Mouse (Mus musculus) forebrain, embryonic 11.5 days (tissue): ENCODE measurements around the gene Exoc3l2. TPM values are rescaled to one million over a fixed set of nuclear protein-coding genes. Genes with fewer than 3 reads are reported as not detected.

Source experiments
- polyA plus RNA-seq: library from polyadenylated mRNA; unstranded; fragments of >200 nt; fragmentation: Nextera tagmentation; extraction: Ambion mirVana; gene quantifications from 2 replicates; pipeline ENCODE4 v1.2.1, GENCODE M21; 2014

Exoc3l2 gene
- polyA plus RNA-seq, 1 experiment from 2014 or later, result 1.4 TPM

Other genes with a start within 250 kb of the Exoc3l2 start
- gene Opa3, start 235.0 kb upstream of the Exoc3l2 start, polyA plus RNA-seq, result 54.1 and 59.8 TPM in 2 replicates
- 52.8 and 53.0 TPM in 2 replicates for gene Vasp, start 191.5 kb upstream of the Exoc3l2 start, polyA plus RNA-seq
- gene Ppm1n, start 183.3 kb upstream of the Exoc3l2 start, polyA plus RNA-seq, result 0.44 TPM in 1 of 2 replicates, not detected in the other
- gene Rtn2, start 180.7 kb upstream of the Exoc3l2 start, polyA plus RNA-seq, result 47.3 and 54.7 TPM in 2 replicates
- gene Fosb, start 153.3 kb upstream of the Exoc3l2 start, polyA plus RNA-seq, result not detected in 2 replicates
- gene Ercc1, start 118.6 kb upstream of the Exoc3l2 start, polyA plus RNA-seq, result 94.4 and 100 TPM in 2 replicates
- 23.2 and 24.0 TPM in 2 replicates for gene Cd3eap, start 103.8 kb upstream of the Exoc3l2 start, polyA plus RNA-seq
- 5.8 and 6.4 TPM in 2 replicates for gene Ppp1r13l, start 103.6 kb upstream of the Exoc3l2 start, polyA plus RNA-seq
- gene Ercc2, start 81.3 kb upstream of the Exoc3l2 start, polyA plus RNA-seq, result 18.2 and 25.2 TPM in 2 replicates
- 2.0 and 2.8 TPM in 2 replicates for gene Klc3, start 59.2 kb upstream of the Exoc3l2 start, polyA plus RNA-seq
- gene Ckm, start 58.6 kb upstream of the Exoc3l2 start, polyA plus RNA-seq, result not detected in 2 replicates
- gene Mark4, start 4.5 kb upstream of the Exoc3l2 start, polyA plus RNA-seq, result 11.0 and 13.2 TPM in 2 replicates
- gene Bloc1s3, start 45.0 kb downstream of the Exoc3l2 start, polyA plus RNA-seq, result 2.9 and 4.5 TPM in 2 replicates
- gene Trappc6a, start 45.1 kb downstream of the Exoc3l2 start, polyA plus RNA-seq, result 43.7 and 54.1 TPM in 2 replicates
- 0.11 TPM in 1 of 2 replicates, not detected in the other for gene Nkpd1, start 54.5 kb downstream of the Exoc3l2 start, polyA plus RNA-seq
- 5.1 and 7.8 TPM in 2 replicates for gene Ppp1r37, start 99.7 kb downstream of the Exoc3l2 start, polyA plus RNA-seq
- gene Zfp296, start 114.0 kb downstream of the Exoc3l2 start, polyA plus RNA-seq, result 0.40 and 0.47 TPM in 2 replicates
- 151 and 156 TPM in 2 replicates for gene Gemin7, start 114.3 kb downstream of the Exoc3l2 start, polyA plus RNA-seq
- 59.7 and 64.1 TPM in 2 replicates for gene Clasrp, start 141.2 kb downstream of the Exoc3l2 start, polyA plus RNA-seq
- gene Relb, start 166.1 kb downstream of the Exoc3l2 start, polyA plus RNA-seq, result 2.9 and 3.7 TPM in 2 replicates
- 89.1 and 92.0 TPM in 2 replicates for gene Clptm1, start 201.7 kb downstream of the Exoc3l2 start, polyA plus RNA-seq
- not detected in 2 replicates for gene Apoc2, start 214.6 kb downstream of the Exoc3l2 start, polyA plus RNA-seq
- gene Gm44805, start 218.1 kb downstream of the Exoc3l2 start, polyA plus RNA-seq, result not detected in 2 replicates
- gene Apoc4, start 218.1 kb downstream of the Exoc3l2 start, polyA plus RNA-seq, result not detected in 2 replicates
- gene Apoc1, start 229.3 kb downstream of the Exoc3l2 start, polyA plus RNA-seq, result 1.00 and 2.0 TPM in 2 replicates
- gene Apoe, start 235.9 kb downstream of the Exoc3l2 start, polyA plus RNA-seq, result 125 and 152 TPM in 2 replicates